Mouse (Mus musculus) retina, postnatal 1 day (tissue): ENCODE measurements at regions not wholly inside any gene's neighbourhood (a gene's known extent, or its start where the extent isn't known, plus 50 kb on each side); places are given as distances from the start of the nearest gene placed in this dataset.
A peak's percentile ranks its signal among the peaks of the same experiment; 100 is the strongest.

ENCODE experiments used
- DNase-seq: peaks from one replicate; pipeline ENCODE4 v3.0.0-alpha.2; 2012

DNA sequence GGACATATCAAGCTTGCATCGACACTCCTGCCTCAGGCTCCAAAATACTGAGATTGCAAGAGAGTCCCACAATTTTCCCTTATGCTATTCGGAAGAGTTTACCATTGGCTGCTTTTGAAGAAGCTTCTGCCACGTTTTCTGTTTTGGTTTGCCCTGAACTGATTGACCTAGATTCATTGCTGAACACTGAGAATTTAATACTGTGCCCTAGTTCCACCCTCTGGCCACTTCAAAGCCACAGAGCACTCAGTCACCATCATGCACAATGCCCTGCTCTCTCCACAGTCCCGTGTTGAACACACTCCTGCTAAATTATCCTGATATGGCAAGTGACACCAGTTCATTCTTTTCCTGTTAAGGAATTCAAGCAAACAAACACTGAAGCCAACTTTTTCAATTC lies 441.7 kb upstream of the Lrfn5 start:
- DNase-seq = peak; percentile 58
